Mouse (Mus musculus): ENCODE data around the gene Nbl1. TPM values are rescaled to one million over a fixed set of nuclear protein-coding genes. Genes with fewer than 3 reads are reported as not detected.

Gene Nbl1
- 10 to 100 TPM; 32.1 to 32.2 TPM for total RNA-seq (2021)
- long read RNA-seq, experiment 1, transcript Nbl1-201 (4 exons, 1,793 nt), result major isoform, 65 of 75 reads
- long read RNA-seq, experiment 1, partial matches to known transcripts, result 5 of 75 reads
- long read RNA-seq, experiment 1, other reads (novel, unspliced or antisense), result 5 of 75 reads
- long read RNA-seq, experiment 2, transcript Nbl1-201 (4 exons, 1,793 nt), result major isoform, 36 of 42 reads
- long read RNA-seq, experiment 2, partial matches to known transcripts, result 1 of 42 reads
- long read RNA-seq, experiment 2, other reads (novel, unspliced or antisense), result 5 of 42 reads

DNA sequence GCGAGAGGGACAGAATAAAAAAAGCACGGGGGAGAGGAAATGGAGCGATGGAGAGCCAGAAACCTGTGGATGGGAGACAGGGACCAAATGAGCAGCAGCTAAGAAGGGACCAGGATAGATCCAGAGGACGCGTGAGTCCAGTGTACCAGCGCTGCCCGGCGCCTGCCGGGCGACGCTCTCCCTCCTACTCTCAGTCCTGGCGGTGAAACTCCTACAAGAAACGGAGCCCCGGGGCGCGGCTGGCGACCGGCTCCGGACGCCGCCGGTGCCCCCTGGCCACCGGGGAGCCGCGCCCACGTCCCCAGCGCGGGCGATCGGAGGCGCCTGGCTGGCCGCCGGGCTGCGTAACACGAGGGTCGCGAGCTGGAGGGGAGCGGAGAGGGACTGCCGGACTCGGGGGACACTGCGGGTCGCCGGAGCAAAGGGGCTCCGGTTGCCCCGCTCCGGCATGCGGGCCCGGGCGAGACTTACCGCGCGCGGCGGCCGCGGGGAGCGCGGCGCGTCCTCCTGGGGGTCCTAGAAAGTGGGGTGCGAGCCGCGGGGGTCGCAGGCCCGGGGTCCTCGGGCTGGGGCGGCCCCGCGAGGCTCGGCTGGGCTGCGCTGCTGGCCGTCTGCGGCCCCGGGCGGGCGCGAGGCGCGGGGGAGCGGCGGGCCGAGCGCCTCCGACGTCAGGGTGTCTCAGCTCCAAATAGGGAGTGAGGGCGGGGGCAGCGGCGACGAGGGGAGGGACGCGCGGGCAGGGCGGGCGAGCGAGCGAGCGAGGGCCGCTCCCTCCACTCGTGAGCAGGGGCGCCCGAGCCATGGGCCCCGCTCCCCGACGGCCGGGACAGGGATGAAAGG, at the start of gene Nbl1:
Gene Nbl1, minus strand, starts transcription at position 638 of the 840 bp plus-strand sequence.
- DNase-seq, result peak; percentile 74 to 82

DNA sequence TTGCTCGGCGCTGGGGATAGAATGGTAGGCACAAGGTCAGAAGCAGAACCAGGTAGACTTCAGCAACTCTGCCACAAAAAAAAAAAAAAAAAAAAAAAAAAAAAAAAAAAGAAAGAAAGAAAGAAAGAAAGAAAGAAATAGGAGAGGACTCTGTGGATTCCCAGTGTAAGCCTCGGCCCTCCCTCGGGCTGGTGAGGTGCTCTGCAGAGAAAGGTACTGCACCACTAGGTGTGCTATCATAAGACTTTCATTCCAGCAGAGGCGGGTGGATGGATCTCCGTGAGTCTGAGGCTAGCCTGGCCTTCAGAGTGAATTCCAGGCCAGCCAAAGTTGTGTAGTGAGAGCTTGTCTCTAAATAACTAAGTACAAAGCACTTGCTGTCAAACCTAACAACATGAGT, 49.0 kb upstream of the Nbl1 start:
- no peak for DNase-seq
- intact Hi-C loops (cut with DNase I), result no loop called here

More for the DNA sequence above, at the start of gene Nbl1:
- intact Hi-C loops (cut with DNase I), result loop anchor here (5.0 kb wide), 1 partner anchor 100 kb away; the partner anchor contains the start of gene Capzb

DNA sequence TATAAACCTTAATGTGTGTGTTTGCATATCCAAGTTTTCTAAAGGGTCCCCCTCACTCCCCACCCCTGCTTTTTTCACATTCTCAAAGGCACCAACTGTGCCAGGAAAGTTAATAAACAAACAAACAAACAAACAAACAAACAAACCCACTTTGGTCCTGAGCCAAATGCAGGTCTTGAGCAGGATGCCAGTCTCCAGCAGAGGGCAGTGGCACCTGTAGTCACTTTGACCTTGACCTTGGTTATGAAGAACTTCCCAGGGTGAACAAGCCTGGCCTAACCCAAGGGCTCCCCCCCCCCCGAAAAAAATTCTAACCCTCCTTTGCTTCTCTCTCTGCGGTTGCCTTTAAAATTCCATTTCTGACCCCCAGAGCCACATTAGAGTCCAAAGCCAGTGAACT, 47.5 kb upstream of the Nbl1 start:
- intact Hi-C loops (cut with DNase I), result no loop called here
- no peak for DNase-seq

DNA sequence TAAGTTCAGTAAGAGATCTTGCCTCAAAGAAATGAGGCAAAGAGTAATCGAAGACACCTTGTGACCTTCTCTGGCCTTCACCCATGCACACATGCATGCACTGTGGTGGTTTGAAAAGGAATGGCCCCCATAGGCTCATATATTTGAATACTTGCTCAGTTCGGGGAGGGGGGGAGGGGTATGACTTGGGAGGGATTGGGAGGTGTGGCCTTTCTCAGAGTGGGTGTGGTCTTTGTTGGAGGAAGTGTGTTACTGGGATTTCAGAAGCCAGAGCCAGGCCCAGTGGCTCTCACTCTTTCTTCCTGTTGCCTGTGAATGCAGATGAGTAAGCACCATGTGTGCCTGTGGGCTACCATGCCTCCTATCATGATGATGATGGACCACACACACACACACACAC, 43.2 kb upstream of the Nbl1 start:
- intact Hi-C loops (cut with DNase I), result no loop called here
- DNase-seq, result no peak

DNA sequence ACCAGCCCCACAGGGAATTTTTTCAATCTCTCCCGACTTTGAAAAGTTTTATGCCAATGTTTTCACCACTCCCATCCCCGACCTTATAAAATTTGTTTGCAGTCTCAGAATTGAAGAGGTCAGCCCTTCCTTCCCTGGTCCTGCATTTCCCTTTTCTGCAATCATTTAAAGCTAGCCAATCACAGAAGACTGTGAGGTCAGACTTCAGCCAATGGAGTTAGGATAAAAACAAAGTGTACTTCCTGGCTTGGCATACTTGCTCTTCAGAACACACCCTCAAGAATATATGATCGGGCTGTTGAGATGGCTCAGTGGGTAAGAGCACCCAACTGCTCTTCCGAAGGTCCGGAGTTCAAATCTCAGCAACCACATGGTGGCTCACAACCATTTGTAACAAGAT, 40.3 kb upstream of the Nbl1 start:
- intact Hi-C loops (cut with DNase I), result loop anchor here (5.0 kb wide), 3 partner anchors 36 to 114 kb away; partner anchors contain the start of gene Capzb

DNA sequence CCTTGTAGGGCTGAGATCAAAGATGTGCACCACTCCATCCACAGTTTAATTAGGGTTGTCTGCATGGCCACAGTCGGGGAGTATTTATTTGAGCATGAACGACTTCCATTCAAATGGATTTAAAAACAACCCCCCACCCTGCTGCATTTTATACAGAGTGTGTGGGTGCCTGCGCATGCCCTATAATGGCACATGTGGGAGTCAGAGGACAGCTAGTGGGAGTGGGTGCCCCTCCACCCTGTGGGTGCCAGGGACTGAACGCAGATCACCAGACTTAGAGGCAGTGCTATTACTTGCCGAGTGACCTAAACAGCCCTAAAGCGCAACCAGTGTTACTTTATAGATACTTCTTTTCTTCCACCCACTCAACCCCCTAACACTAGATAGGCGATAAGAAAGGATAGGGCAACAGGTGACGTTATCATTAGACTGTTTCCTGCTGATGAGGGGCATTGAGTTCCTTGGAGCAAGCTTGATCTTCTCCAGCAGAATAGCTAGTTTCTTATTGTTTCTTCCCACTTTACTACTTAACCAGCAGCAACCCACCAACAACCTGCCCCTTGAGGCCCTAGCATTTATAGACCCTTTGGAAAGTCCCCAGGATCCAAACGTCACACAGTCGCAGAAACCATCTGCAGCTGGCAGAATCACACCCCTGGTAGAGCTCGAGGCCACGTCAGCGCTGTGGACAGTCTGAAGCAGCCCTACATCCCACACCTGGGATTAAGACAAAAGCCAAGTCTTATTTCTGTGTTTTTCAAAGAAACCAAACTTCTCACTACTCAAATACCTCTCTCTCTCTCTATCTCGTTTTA, 39.3 kb upstream of the Nbl1 start:
- DNase-seq, result no peak
- intact Hi-C loops (cut with DNase I), result loop anchor here (5.0 kb wide), 3 partner anchors 35 to 115 kb away; partner anchors contain the start of gene Capzb

More for the DNA sequence above, 40.3 kb upstream of the Nbl1 start:
- no peak for DNase-seq

DNA sequence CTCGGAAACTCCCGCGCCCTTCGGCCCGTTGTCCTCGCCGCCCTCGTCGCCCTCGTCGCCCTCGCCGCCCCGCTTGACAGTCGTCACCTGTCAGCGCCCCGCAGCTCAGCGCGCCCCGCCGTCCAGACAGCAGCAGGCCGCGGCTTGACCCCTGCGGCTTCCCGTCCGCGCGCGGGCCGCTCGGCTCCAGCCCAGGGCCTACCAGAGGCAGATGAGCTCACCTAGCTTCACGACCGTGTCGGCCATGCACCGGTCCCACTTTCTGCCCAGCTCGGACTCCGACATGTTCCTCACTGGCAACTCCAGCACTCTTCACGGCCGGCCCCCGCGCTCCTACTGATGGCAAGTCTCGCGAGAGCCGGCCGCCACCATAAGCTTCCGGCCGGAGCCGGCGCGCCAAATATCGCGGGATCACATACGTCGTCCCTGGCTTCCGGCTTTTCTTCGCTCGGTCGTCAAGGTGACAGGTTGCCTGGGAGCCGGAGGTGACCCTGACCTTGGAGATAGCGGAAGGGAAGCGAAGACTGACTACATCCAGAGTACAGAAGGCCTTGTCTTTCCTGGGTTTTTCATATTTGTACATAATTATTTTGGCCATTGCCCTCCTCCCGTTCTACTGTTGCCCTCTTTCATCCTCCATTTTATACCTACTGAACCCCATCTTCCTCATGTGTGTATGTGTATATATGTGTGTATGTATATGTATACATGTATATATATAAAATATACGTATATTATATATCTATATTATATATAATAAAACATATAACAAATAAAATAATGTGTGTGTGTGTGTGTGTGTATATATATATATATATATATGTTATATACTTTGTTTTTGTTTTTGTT, 38.1 kb upstream of the Nbl1 start, which contains the start of gene Minos1:
Gene Minos1, minus strand, starts transcription at position 413 of the 849 bp plus-strand sequence.
- peak; percentile 98 for DNase-seq
- intact Hi-C loops (cut with DNase I), result loop anchor here (5.0 kb wide), 3 partner anchors 34 to 116 kb away; partner anchors contain the start of gene Capzb

DNA sequence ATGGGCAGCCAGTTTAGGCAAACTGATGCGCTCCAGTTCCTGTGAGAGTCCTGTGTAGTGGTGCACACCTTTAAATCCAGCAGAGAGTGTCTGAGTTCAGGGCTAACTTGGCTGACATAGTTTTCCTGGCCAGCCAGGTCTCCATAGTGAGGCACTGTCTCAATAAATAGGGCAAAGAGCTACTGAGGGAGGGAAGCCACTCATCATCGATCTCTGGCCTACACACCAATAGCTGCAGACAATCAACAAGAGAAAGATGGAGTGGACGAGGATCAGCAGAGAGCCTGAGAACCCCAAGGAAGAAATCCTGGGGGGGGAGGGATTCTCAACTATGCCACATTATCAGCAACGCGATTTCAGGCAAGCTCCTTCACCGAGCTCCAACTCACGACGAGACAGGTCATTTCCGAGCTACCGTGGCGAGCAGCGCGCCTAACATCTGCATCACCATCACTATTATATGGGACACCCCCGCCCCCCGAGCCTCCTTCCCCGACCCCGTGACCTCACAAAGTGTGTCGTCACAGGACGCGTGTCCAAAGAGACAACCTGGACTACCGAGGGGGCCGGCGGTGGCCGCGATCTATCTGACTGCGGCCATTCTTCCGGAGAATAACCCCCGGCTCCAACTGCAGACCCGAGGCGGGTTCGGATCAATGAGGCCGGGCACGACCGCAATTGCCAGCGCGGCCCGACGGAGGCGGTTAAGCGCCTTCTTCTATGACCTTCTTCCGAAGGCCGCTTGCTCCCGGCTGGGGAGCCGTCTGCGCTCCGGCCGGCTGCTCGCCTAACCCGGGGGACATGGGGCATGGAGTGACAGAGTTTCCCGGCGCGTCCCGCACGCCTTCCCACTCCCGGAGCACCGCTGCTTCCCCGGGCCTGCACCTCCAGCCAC, 37.3 kb upstream of the Nbl1 start:
- DNase-seq, result peak; percentile 43 to 57
- intact Hi-C loops (cut with DNase I), result loop anchor here (5.0 kb wide), 3 partner anchors 33 to 117 kb away; partner anchors contain the start of gene Capzb

DNA sequence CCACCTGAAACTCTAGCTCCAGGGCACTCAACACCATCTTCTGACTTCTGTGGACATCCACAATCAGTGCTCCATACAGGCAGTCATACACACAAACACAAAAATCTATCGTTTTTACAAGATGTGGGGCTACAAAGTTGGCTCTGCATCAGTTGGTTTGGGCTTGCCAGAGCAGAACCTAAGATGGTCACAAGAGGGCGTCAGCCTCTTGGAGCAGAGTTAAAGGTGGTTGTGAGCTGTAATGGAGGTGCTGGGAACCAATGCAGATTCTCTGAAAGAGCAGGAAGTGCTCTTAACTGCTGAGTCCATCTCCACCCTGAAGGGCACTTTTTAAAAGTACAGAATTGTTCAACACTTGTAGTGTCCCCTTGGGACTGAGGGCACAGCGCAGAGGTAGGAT, 33.7 kb upstream of the Nbl1 start:
- intact Hi-C loops (cut with DNase I), result no loop called here
- no peak for DNase-seq

DNA sequence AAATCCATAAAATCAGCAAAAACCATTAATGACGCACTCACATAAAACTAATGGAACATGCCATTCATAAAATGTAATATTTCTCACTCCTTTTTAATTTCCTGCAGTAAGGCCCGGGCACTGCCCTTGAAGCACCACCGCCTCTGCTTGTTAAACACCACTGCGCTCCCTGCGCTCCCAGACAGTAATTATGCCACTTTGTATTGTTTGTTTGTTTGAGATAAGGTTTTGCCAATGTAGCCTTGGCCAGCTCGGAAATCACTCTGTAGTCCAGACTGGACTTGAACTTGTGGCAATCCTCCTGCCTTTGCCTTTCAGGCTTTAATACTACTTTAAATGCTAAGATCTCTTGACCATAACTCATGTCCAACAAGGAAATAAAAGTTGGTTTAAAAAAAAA, 32.1 kb upstream of the Nbl1 start:
- intact Hi-C loops (cut with DNase I), result no loop called here
- DNase-seq, result no peak

DNA sequence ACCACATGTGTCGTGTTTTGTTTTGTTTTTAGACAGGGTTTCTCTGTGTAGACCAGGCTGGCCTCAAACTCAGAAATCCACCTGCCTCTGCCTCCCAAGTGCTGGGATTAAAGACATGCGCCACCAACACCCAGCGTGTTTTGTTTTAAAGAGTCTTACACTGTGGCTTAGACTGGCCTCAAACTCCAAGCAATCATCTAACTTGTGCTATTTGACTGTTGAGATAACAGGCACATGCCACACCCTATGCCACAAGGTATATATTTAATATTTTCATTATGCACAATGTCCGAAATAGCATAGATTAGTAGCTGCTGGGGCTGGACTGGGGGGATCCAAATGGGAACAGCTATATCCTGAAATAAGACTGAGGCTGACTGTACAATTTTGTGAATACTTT, 29.8 kb upstream of the Nbl1 start:
- intact Hi-C loops (cut with DNase I), result no loop called here
- DNase-seq, result no peak

DNA sequence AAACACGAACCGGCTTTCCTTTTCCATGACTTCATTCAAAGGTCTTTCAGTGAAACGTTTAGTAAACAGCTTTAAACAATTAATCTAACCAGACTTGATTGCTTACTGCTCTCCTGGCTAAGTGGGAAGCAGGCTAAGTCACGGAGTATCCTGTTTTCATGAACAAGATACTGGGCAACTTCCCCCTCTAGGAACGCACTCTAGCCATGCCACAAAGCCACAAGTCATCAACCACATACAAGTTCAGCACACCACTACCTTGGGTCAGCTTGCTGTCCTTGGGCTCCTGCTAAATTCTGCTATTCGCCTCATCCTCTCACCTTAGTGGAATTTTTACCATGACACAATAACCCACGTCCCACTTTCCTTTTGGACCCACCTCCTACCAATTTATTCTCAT, 28.2 kb upstream of the Nbl1 start:
- DNase-seq, result no peak
- intact Hi-C loops (cut with DNase I), result no loop called here

DNA sequence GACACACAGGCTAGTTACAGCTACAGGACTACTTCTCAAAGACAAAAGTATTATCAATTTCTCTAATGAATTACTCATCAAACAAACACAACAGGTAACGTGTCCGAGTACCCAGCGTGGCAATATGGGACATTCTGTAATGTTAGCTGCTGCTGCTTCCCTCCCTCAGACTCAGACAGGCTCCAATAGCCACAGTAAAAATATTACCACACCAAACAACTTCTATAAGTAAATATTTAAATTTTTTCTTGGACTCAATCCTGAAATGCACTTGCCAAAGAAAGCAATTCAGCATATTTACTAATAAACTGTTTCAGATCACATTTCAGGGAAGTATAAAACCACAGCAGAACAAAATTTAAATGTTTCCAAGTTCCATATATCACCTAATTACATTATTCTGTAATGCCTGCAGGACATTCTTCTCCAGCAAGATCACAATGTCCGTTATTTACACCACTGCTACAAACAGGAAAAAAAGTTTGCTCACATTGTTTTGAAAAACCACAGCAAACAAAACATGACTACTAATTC, 27.6 kb upstream of the Nbl1 start:
- intact Hi-C loops (cut with DNase I), result no loop called here
- no peak for DNase-seq

DNA sequence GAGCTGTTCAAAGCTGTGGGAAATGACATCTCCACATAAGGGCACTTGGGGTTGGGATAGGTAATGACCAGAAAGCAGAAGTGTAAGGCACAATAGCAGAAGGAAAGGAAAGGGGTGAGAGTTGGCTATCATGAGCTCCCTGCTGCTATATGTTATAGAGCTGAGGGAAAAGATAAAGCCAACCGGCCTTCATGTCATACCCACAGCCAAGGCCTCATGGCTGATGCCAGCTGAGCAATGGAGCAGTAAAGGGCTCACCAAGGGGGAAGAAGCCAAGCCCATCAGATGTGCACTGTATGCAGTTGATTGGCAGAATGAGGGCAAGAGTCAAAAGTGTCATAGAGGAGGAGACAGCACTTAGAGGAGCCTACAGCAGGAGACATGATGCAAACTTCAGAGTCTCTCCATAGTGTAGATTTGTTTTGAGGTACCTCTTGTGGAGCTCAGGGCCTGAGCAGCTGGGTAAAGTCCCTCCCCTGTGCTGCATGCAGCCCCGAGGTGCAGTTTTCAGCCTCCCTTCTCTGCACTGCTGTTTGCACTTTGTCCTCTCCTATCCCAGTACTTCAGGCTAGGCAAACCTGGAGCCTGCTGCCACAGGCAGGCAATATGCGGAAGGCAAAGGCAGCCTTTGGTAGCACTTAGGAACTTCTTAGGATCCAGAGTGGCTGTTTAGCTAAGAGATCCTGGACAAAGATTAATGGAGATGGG, 23.7 kb upstream of the Nbl1 start:
- intact Hi-C loops (cut with DNase I), result no loop called here
- no peak for DNase-seq

DNA sequence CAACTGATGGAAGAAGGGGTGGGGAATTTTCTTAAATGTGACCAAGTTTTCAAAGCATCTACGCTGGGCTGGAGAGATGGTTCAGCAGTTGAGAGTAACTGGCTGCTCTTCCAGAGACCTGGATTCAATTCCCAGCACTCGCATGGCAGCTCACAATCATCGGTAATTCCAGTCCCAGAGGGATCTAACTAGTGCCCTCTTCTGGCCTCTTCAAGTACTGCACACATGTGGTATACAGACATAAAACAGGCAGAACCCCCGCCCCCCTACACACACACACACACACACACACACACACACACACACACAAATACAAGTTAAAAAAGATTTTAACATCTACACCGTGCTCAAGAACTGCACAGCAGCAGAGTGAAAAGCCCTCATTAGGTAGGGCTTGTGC, 22.9 kb upstream of the Nbl1 start:
- no peak for DNase-seq
- intact Hi-C loops (cut with DNase I), result no loop called here

DNA sequence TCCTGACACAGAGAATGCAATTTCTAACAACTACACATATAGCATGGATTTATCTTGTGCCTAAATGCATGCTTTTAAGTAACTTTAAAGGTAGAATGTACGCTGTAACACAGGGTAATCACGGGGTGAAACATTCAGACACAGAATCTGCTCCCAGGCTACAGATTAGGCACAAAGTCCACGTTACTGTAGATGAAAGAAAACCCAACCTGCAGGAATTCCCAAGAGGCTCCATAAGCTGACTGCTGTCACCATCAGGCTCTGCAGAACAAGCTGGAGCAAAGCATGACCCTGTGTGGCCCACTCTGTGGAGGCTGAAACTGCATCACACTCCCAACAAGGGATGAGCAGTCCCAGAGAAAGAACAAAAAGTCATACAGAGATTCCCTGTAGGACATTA, 19.7 kb upstream of the Nbl1 start:
- DNase-seq, result no peak
- intact Hi-C loops (cut with DNase I), result no loop called here

DNA sequence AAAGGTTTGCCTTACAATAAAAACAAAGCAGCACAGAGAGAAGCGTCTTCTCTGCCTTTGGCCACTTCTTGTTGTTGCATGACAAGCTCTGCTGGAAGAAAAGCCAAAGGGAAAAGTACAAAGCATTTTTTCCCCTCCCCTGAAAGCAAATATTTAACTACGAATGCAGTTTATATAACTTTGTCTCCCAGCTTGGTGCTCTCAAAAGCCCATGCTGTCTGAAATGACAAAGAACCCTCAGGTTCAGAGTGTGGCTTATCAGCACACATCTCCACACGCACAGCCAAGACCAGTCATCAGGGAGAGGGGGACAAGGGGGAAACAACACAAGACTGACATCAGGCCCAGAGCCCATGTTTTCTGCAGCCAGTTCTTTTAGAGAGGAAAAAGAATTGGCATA, 18.6 kb upstream of the Nbl1 start:
- intact Hi-C loops (cut with DNase I), result no loop called here
- no peak for DNase-seq

DNA sequence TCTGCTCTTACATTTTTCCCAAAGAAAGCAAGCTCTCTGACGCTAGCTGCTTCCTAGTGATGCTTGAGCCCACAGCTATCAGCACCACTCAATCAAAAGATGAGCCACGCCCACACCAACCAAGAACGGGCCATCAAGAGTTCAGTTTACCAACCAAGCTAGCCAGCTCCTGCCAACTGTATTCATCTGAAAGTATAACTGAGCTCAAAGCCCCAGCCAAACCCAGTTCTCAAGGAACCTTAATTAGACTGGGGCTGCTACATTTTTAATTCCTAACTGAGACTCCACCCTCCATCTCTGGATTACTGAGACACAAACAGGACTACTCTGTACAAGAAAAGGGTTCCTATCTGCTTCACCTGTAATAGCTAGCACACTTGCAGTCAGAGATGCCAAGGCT, 18.1 kb upstream of the Nbl1 start:
- intact Hi-C loops (cut with DNase I), result no loop called here
- no peak for DNase-seq
